Mouse (Mus musculus): ENCODE results near the gene Arf6.

- TF ChIP-seq CTCF (IDR thresholded peaks at IDR 0.05; ENCODE audit: control insufficient read depth, insufficient read depth, insufficient replicate concordance, low read depth, low read length) (no peak), POLR2A (IDR thresholded peaks at IDR 0.05; ENCODE audit: control insufficient read depth, low read depth, low read length) (no peak)
These were observed 30.7 kb downstream of the Arf6 start for GRCm38 (mm10) chr12:69402594-69403167.
